7 mouse cellular contexts compared by ENCODE assay signal in genomic region chr13:63411310-63412022, GRCm38 (mm10).
DNase-seq lines count a peak whose midpoint lies in the region; ATAC-seq and TF ChIP-seq lines count a peak whose summit lies in the region.

No protein-coding gene starts in this region.

- no peak for DNase-seq in layer of hippocampus, adult 2 months (ENCODE audit: low spot score in 2 of 2)
- DNase-seq in layer of hippocampus, postnatal 10 days (ENCODE audit: low spot score in 2 of 2) = no peak
- DNase-seq in MEL (ENCODE audit: low read depth, low spot score) = peak; percentile 52
- DNase-seq in cerebellum, postnatal 14 days = no peak
- DNase-seq in layer of hippocampus, postnatal 14 days (ENCODE audit: low spot score in 2 of 2) = no peak

- TF ChIP-seq RAD21 in MEL (IDR thresholded peaks at IDR 0.05; ENCODE audit: low read depth, low read length) = peak; percentile 26

- no peak overlapping the region for H3K4me2 ChIP-seq in embryonic facial prominence, embryonic 15.5 days (replicated peaks)

- peaks cover 0 to 21% of the 10 kb centered on the region in 2 experiments; a peak in 2 of 4 replicates for H3K36me3 ChIP-seq in MEL (ENCODE audit: control insufficient read depth in 1 of 2, insufficient read depth in 2 of 2, low read length in 2 of 2)
- H3K36me3 ChIP-seq in embryonic facial prominence, embryonic 15.5 days = no peaks in the 10 kb centered on the region

- H3K79me2 ChIP-seq in MEL (ENCODE audit: control insufficient read depth, insufficient read depth, low read length, poor library complexity) = no peaks in the 10 kb centered on the region

- peak; percentile 19; the same call in 1 of the 2 replicates for TF ChIP-seq CTCF in layer of hippocampus, adult 2 months (conservative IDR thresholded peaks at IDR 0.05)
- TF ChIP-seq CTCF in MEL (IDR thresholded peaks at IDR 0.05 in 2 of 3, conservative IDR thresholded peaks at IDR 0.05 in 1 of 3; ENCODE audit: control insufficient read depth in 1 of 3, insufficient read depth in 1 of 3, low read depth in 2 of 3, low read length in 3 of 3, poor library complexity in 1 of 3, severe bottlenecking in 1 of 3) = peak in 1 of 3 experiments; percentile 25; a peak in 2 of 6 replicates

- TF ChIP-seq POLR2A in MEL (IDR thresholded peaks at IDR 0.05; ENCODE audit: control insufficient read depth in 1 of 2, insufficient read depth in 1 of 2, low read depth in 1 of 2, low read length in 2 of 2, poor library complexity in 1 of 2) = no peak

- TF ChIP-seq EP300 in MEL (IDR thresholded peaks at IDR 0.05; ENCODE audit: low read depth in 1 of 2, low read length in 2 of 2) = no peak

- no peaks in the 10 kb centered on the region for H3K9me3 ChIP-seq in MEL (replicated peaks; ENCODE audit: insufficient read depth, low read length)
- H3K9me3 ChIP-seq in embryonic facial prominence, embryonic 15.5 days (replicated peaks) = no peaks in the 10 kb centered on the region

- WGBS in embryonic facial prominence, embryonic 15.5 days = 33% methylated on average over 4 of the region's 4 CpGs

- no peak overlapping the region for H3K27ac ChIP-seq in layer of hippocampus, adult 2 months
- H3K27ac ChIP-seq in MEL (ENCODE audit: control insufficient read depth, low read depth, low read length) = peak overlapping the region; percentile 89
- H3K27ac ChIP-seq in embryonic facial prominence, embryonic 15.5 days (replicated peaks) = peak overlapping the region; percentile 68

- ATAC-seq in embryonic facial prominence, embryonic 15.5 days (ENCODE audit: insufficient number of reproducible peaks, low FRiP score, low TSS enrichment, low read depth) = peak; percentile 43; the same call in 1 of the 2 replicates
- ATAC-seq in megakaryocyte, adult 5-6 weeks (ENCODE audit: poor library complexity, severe bottlenecking) = peak; percentile 41

- H3K9ac ChIP-seq in MEL (ENCODE audit: control insufficient read depth, low read depth, low read length, poor library complexity, severe bottlenecking) = peak overlapping the region; percentile 55
- H3K9ac ChIP-seq in embryonic facial prominence, embryonic 15.5 days = no peak overlapping the region

- H3K27me3 ChIP-seq in MEL (ENCODE audit: control insufficient read depth in 1 of 2, insufficient read depth in 2 of 2, low read length in 2 of 2) = no peaks in the 10 kb centered on the region
- no peaks in the 10 kb centered on the region for H3K27me3 ChIP-seq in embryonic facial prominence, embryonic 15.5 days

- H3K4me1 ChIP-seq in MEL (ENCODE audit: control insufficient read depth in 1 of 2, insufficient read depth in 2 of 2, low read length in 2 of 2) = peaks cover 2 to 23% of the 10 kb centered on the region in 2 experiments; a peak in 3 of 4 replicates
- H3K4me1 ChIP-seq in embryonic facial prominence, embryonic 15.5 days = peaks cover 5% of the 10 kb centered on the region; the same call in 1 of the 2 replicates

- no peak overlapping the region for H3K4me3 ChIP-seq in layer of hippocampus, adult 2 months
- peak overlapping the region; percentile 40 to 57 for H3K4me3 ChIP-seq in MEL (ENCODE audit: control insufficient read depth in 1 of 2, insufficient read depth in 1 of 2, low read depth in 2 of 2, low read length in 2 of 2)
- no peak overlapping the region for H3K4me3 ChIP-seq in embryonic facial prominence, embryonic 15.5 days (replicated peaks)

TF ChIP-seq in MEL, 35 proteins besides CTCF, POLR2A, EP300 and RAD21:
- TF ChIP-seq CHD2 (IDR thresholded peaks at IDR 0.05; ENCODE audit: low read length) = no peak
- no peak for TF ChIP-seq BHLHE40 (IDR thresholded peaks at IDR 0.05; ENCODE audit: borderline replicate concordance, low read depth, low read length)
- no peak for TF ChIP-seq HCFC1 (IDR thresholded peaks at IDR 0.05; ENCODE audit: low read depth, low read length)
- TF ChIP-seq SIN3A (IDR thresholded peaks at IDR 0.05; ENCODE audit: low read length) = peak; percentile 13; the same call in 1 of the 2 replicates
- no peak for TF ChIP-seq CHD1 (IDR thresholded peaks at IDR 0.05; ENCODE audit: low read depth, low read length)
- TF ChIP-seq NELFE (IDR thresholded peaks at IDR 0.05; ENCODE audit: low read depth, low read length) = no peak; the same call in 1 of the 2 replicates
- TF ChIP-seq SMC3 (IDR thresholded peaks at IDR 0.05; ENCODE audit: low read depth, low read length) = no peak; the same call in 1 of the 2 replicates
- no peak for TF ChIP-seq E2F4 (IDR thresholded peaks at IDR 0.05; ENCODE audit: borderline replicate concordance, low read depth, low read length)
- no peak for TF ChIP-seq ZC3H11A (IDR thresholded peaks at IDR 0.05; ENCODE audit: low read depth, low read length)
- peak; percentile 90 for TF ChIP-seq ZNF384 (IDR thresholded peaks at IDR 0.05; ENCODE audit: low read depth, low read length)

Comparison
In these comparisons a context has a peak if more than half of its experiments do, and no peak if none do; other contexts are left out.
1. H3K4me3 ChIP-seq: peak in MEL (2 of 2); none in layer of hippocampus, adult 2 months (single experiment) and embryonic facial prominence, embryonic 15.5 days (single experiment).